Mouse (Mus musculus): ENCODE measurements at regions not wholly inside any gene's neighbourhood (a gene's known extent, or its start where the extent isn't known, plus 50 kb on each side); places are given as distances from the start of the nearest gene placed in this dataset.

- no peak for ATAC-seq
- Histone ChIP-seq H3K4me3 (ENCODE audit: low read length) (no peak overlapping the region), H3K27ac (no peak overlapping the region), H3K4me2 (ENCODE audit: low read depth, low read length) (no peak overlapping the region), H3K9ac (replicated peaks; ENCODE audit: low read length) (no peak overlapping the region), H3K9me3 (ENCODE audit: low read length) (no peaks in the 10 kb centered on the region), H3K27me3 (ENCODE audit: insufficient read depth, low read length) (no peaks in the 10 kb centered on the region), H3K36me3 (ENCODE audit: insufficient read depth, low read length) (no peaks in the 10 kb centered on the region), H3K4me1 (ENCODE audit: insufficient read depth, low read length) (no peaks in the 10 kb centered on the region)
- no peak for TF ChIP-seq CTCF (IDR thresholded peaks at IDR 0.05; ENCODE audit: low read depth)
- WGBS = 86% methylated on average over 3 of the region's 3 CpGs
- DNase-seq (ENCODE audit: low spot score) = no peak
These were observed 818.7 kb upstream of the Robo1 start for GRCm38 (mm10) chr16:71489415-71489814.

DNA sequence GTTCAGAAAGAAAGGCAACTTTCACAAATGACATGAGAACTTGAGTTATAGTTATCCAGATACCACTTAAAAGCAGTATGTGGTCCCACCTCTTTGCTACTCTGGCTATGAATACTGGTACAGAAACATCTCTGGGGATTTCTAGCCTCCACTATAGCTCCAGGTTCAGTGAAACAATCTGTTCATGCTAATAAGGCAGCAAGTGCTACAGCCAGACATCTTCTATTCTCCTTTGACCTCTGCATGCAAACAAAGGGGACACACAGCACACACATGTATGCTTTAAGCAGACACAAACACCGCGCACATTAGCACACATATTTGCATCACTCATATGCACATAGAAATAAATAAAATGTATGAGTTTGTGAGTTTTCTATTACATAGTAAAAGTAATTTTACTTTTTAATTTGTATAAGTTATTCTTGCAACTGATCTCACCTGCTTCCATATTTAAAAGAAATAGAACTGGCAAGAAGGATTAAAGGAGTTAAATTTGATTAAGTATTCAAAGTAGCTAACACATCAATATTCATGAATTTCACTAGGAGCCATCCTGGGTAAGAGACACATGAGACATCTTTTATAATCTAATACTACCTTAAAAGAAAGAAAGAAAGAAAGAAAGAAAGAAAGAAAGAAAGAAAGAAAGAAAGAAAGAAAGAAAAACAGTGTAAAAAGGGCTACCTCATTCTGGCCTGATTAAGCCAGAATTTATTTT lies 811.5 kb upstream of the Robo1 start:
- Histone ChIP-seq H3K27me3 (ENCODE audit: insufficient read depth, low read length) (no peaks in the 10 kb centered on the region), H3K4me2 (ENCODE audit: low read depth, low read length) (no peak overlapping the region), H3K36me3 (ENCODE audit: insufficient read depth, low read length) (no peaks in the 10 kb centered on the region), H3K4me3 (ENCODE audit: low read length) (no peak overlapping the region), H3K4me1 (ENCODE audit: insufficient read depth, low read length) (no peaks in the 10 kb centered on the region), H3K9me3 (ENCODE audit: low read length) (no peaks in the 10 kb centered on the region), H3K27ac (no peak overlapping the region), H3K9ac (replicated peaks; ENCODE audit: low read length) (no peak overlapping the region)
- no peak for TF ChIP-seq CTCF (IDR thresholded peaks at IDR 0.05; ENCODE audit: low read depth)
- DNase-seq (ENCODE audit: low spot score) = no peak
- no peak for ATAC-seq
- 71% methylated on average over 2 of the region's 2 CpGs for WGBS

DNA sequence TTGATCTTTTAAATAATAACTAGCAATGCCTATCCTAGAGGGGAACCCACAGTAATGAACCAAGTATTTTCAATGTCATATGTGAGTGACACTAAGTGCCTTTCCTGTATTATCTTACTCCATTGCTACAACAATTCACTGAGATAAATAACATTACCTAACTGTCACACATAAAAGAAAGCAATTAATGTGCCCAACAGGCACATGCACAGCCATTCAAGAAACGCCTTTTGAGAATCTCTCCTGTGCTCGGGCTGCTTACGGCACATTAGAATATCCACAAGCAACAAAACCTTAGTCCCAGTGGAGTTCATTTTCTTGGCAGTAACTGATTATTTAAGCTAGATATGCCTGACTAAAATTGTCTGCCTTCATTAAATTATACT lies 810.9 kb upstream of the Robo1 start:
- DNase-seq (ENCODE audit: low spot score) = peak; percentile 10
- WGBS = 25% methylated on average over 3 of the region's 3 CpGs

GRCm38 (mm10) chr16:71511381-71511780 lies 796.7 kb upstream of the Robo1 start:
- Histone ChIP-seq H3K4me2 (ENCODE audit: low read depth, low read length) (no peak overlapping the region), H3K9me3 (ENCODE audit: low read length) (no peaks in the 10 kb centered on the region), H3K36me3 (ENCODE audit: insufficient read depth, low read length) (no peaks in the 10 kb centered on the region), H3K4me3 (ENCODE audit: low read length) (no peak overlapping the region), H3K27me3 (ENCODE audit: insufficient read depth, low read length) (no peaks in the 10 kb centered on the region), H3K27ac (no peak overlapping the region), H3K9ac (replicated peaks; ENCODE audit: low read length) (no peak overlapping the region), H3K4me1 (ENCODE audit: insufficient read depth, low read length) (no peaks in the 10 kb centered on the region)
- no peak for DNase-seq (ENCODE audit: low spot score)
- WGBS = 55% methylated on average over 2 of the region's 2 CpGs
- no peak for ATAC-seq
- TF ChIP-seq CTCF (IDR thresholded peaks at IDR 0.05; ENCODE audit: low read depth) = no peak

More for the DNA sequence above, 810.9 kb upstream of the Robo1 start:
- Histone ChIP-seq H3K9ac (replicated peaks; ENCODE audit: low read length) (no peak overlapping the region), H3K4me1 (ENCODE audit: insufficient read depth, low read length) (no peaks in the 10 kb centered on the region), H3K4me2 (ENCODE audit: low read depth, low read length) (no peak overlapping the region), H3K4me3 (ENCODE audit: low read length) (no peak overlapping the region), H3K27me3 (ENCODE audit: insufficient read depth, low read length) (no peaks in the 10 kb centered on the region), H3K27ac (no peak overlapping the region), H3K9me3 (ENCODE audit: low read length) (no peaks in the 10 kb centered on the region), H3K36me3 (ENCODE audit: insufficient read depth, low read length) (no peaks in the 10 kb centered on the region)
- no peak for TF ChIP-seq CTCF (IDR thresholded peaks at IDR 0.05; ENCODE audit: low read depth)
- no peak for ATAC-seq

DNA sequence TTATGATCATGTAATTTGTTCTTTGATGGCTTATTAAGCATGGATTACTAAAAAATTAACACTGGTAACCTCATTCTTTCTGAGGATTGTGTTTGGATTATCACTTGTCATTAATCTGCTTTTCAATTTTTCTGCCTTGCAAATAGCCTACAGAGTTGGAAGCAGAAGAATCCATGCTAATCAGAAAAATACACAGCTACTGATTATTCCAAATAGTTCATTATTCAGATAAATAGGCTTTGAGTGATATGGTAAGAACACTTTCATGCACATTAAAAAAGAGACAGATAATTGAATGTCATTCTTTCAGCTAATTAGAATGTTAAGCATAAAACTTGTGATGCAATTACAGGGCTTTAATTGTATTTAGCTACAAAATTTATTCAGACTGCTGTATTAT lies 768.8 kb upstream of the Robo1 start:
- ATAC-seq (no peak), DNase-seq (ENCODE audit: low spot score) (no peak)
- no peaks in the 10 kb centered on the region for H3K36me3 ChIP-seq (ENCODE audit: insufficient read depth, low read length)
- no peak overlapping the region for H3K9ac ChIP-seq (replicated peaks; ENCODE audit: low read length)
- H3K4me1 ChIP-seq (ENCODE audit: insufficient read depth, low read length) = no peaks in the 10 kb centered on the region
- no peak overlapping the region for H3K4me3 ChIP-seq (ENCODE audit: low read length)
- H3K9me3 ChIP-seq (ENCODE audit: low read length) = no peaks in the 10 kb centered on the region
- no peak for TF ChIP-seq CTCF (IDR thresholded peaks at IDR 0.05; ENCODE audit: low read depth)
- H3K4me2 ChIP-seq (ENCODE audit: low read depth, low read length) = no peak overlapping the region
- no peaks in the 10 kb centered on the region for H3K27me3 ChIP-seq (ENCODE audit: insufficient read depth, low read length)
- no peak overlapping the region for H3K27ac ChIP-seq
